Mouse (Mus musculus) thymus, postnatal 36 days (tissue): Measurements from ENCODE around the gene Jsrp1.
"Not testable (repeated sequence)": the region's sequence is repeated elsewhere in the genome, so short reads cannot be mapped to it uniquely, and the experiment has no call there.

Experiments
- DNase-seq, 2 experiments: peaks; one replicate each; pipeline ENCODE4 v3.0.0; 2022; ENCODE audit warnings: mixed read lengths in 2 of 2

The Jsrp1 gene

GRCm38 (mm10) chr10:80831136-80831535, 17.8 kb upstream of the Jsrp1 start:
- DNase-seq = peak; percentile 57 to 72

- no peak for DNase-seq
Measured at GRCm38 (mm10) chr10:80829359-80830278, 16.3 kb upstream of the Jsrp1 start.

GRCm38 (mm10) chr10:80828587-80828986, 15.3 kb upstream of the Jsrp1 start:
- not testable (repeated sequence) for DNase-seq

GRCm38 (mm10) chr10:80827870-80828420, 14.6 kb upstream of the Jsrp1 start:
- DNase-seq = no peak

GRCm38 (mm10) chr10:80827063-80827869, 14.0 kb upstream of the Jsrp1 start:
- DNase-seq = no peak

- peak; percentile 96 to 99 for DNase-seq
Measured at GRCm38 (mm10) chr10:80826151-80827062, 13.1 kb upstream of the Jsrp1 start, which contains the start of gene Oaz1. Gene Oaz1 (plus strand): TSS chr10:80826656.

- DNase-seq = no peak
Measured at GRCm38 (mm10) chr10:80824827-80825226, 11.5 kb upstream of the Jsrp1 start.

GRCm38 (mm10) chr10:80823847-80824643, 10.7 kb upstream of the Jsrp1 start:
- peak in 1 of 2 experiments; percentile 44 for DNase-seq

- DNase-seq = no peak
Measured at GRCm38 (mm10) chr10:80823316-80823715, 10.0 kb upstream of the Jsrp1 start.

GRCm38 (mm10) chr10:80822528-80822927, 9.2 kb upstream of the Jsrp1 start:
- no peak for DNase-seq

GRCm38 (mm10) chr10:80821991-80822390, 8.7 kb upstream of the Jsrp1 start:
- no peak for DNase-seq

GRCm38 (mm10) chr10:80819406-80819805, 6.1 kb upstream of the Jsrp1 start:
- no peak for DNase-seq

- no peak for DNase-seq
Measured at GRCm38 (mm10) chr10:80818599-80819281, 5.4 kb upstream of the Jsrp1 start.

- DNase-seq = not testable (repeated sequence)
Measured at GRCm38 (mm10) chr10:80817955-80818354, 4.7 kb upstream of the Jsrp1 start.

- DNase-seq = no peak
Measured at GRCm38 (mm10) chr10:80817164-80817563, 3.9 kb upstream of the Jsrp1 start.

GRCm38 (mm10) chr10:80816303-80816702, 3.0 kb upstream of the Jsrp1 start:
- DNase-seq = not testable (repeated sequence)

GRCm38 (mm10) chr10:80814800-80815199, 1.5 kb upstream of the Jsrp1 start:
- DNase-seq = no peak

- DNase-seq = no peak
Measured at GRCm38 (mm10) chr10:80812391-80813041, 782 bp downstream of the Jsrp1 start.

GRCm38 (mm10) chr10:80810084-80810483, 3.2 kb downstream of the Jsrp1 start:
- DNase-seq = no peak
